Mouse (Mus musculus) testis, adult 2 months (tissue): ENCODE results near the gene Dedd.

Experiments
- CTCF ChIP-seq: fragments of 200-500 bp; IDR thresholded peaks from 2 replicates; pipeline ENCODE4 v1.5.1; 2012; ENCODE audit warnings: low read depth, mild to moderate bottlenecking, inconsistent platforms, low read length, moderate library complexity; ENCODE audit not compliant: control insufficient read depth, insufficient read depth, insufficient replicate concordance
- POLR2A ChIP-seq: fragments of 200-500 bp; IDR thresholded peaks from 2 replicates; pipeline ENCODE4 v1.6.1; 2012; ENCODE audit warnings: low read depth, mild to moderate bottlenecking, inconsistent platforms, low read length, moderate library complexity; ENCODE audit not compliant: control insufficient read depth

- no peak for TF ChIP-seq POLR2A
- TF ChIP-seq CTCF, result no peak
These were observed 37.0 kb downstream of the Dedd start for GRCm38 (mm10) chr1:171365934-171366333.
